Mouse (Mus musculus) adrenal gland, postnatal 0 days (tissue): ENCODE results near the gene Cyp2c65. TPM values are rescaled to one million over a fixed set of nuclear protein-coding genes. Genes with fewer than 3 reads are reported as not detected.

Experiments
- polyA plus RNA-seq: library from polyadenylated mRNA; unstranded; fragments of >200 nt; fragmentation: Nextera tagmentation; extraction: Ambion mirVana; gene quantifications from 2 replicates; pipeline ENCODE4 v1.2.1, GENCODE M21; 2015

Gene Cyp2c65
- 0.14 TPM in 1 of 2 replicates, not detected in the other for polyA plus RNA-seq

GRCm38 (mm10) chr19:39060719-39061118 lies at the start of gene Cyp2c65:
Gene Cyp2c65, plus strand, starts transcription at chr19:39061015.

GRCm38 (mm10) chr19:39113644-39114043 lies 52.8 kb downstream of the Cyp2c65 start, which contains the start of gene Cyp2c66:
Gene Cyp2c66, plus strand, starts transcription at chr19:39113898.

Other genes starting within 250 kb of the Cyp2c65 start
- gene Noc3l, start 241.8 kb upstream of the Cyp2c65 start, polyA plus RNA-seq = 2.5 and 3.0 TPM in 2 replicates
- gene Tbc1d12, start 224.4 kb upstream of the Cyp2c65 start, polyA plus RNA-seq = 3.1 and 4.0 TPM in 2 replicates
- gene Hells, start 130.1 kb upstream of the Cyp2c65 start, polyA plus RNA-seq = 14.2 and 15.5 TPM in 2 replicates
- not detected in 2 replicates for gene Cyp2c55, start 54.0 kb upstream of the Cyp2c65 start, polyA plus RNA-seq
- gene Cyp2c66, start 52.9 kb downstream of the Cyp2c65 start, polyA plus RNA-seq = not detected in 2 replicates
- gene Cyp2c29, start 208.4 kb downstream of the Cyp2c65 start, polyA plus RNA-seq = not detected in 2 replicates